8 mouse cellular contexts compared by ENCODE assay signal in the genomic region with DNA sequence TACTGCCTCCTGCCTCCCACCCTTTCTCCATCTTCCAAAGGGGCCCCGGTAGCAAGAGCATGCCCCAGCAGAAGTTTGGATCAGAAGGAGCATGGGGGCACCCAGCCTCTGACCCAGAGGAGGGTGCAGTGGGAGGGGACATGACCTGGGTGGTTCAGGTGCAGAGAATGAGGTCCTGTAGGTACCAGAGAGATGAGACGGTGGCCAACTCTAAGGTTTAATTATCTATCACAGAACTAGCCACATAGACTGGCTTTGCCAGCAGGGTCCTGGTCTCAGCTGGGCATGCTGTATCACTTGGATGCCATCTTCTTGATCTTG. TPM values are rescaled to one million over a fixed set of nuclear protein-coding genes. Genes with fewer than 3 reads are reported as not detected.
DNase-seq lines count a peak whose midpoint lies in the region; ATAC-seq and TF ChIP-seq lines count a peak whose summit lies in the region.

No protein-coding gene starts in this region.

- peak overlapping the region; percentile 73 for H3K9ac ChIP-seq in kidney, embryonic 16.5 days (replicated peaks; ENCODE audit: low read length)
- H3K9ac ChIP-seq in embryonic facial prominence, embryonic 13.5 days, result peak overlapping the region; percentile 66
- peak overlapping the region; percentile 67 for H3K9ac ChIP-seq in intestine, embryonic 15.5 days

- H3K79me2 ChIP-seq in myocyte (ENCODE audit: control insufficient read depth, insufficient read depth), result no peaks in the 10 kb centered on the region

- H3K4me2 ChIP-seq in kidney, embryonic 16.5 days (replicated peaks; ENCODE audit: low read depth, low read length), result peak overlapping the region; percentile 70
- H3K4me2 ChIP-seq in embryonic facial prominence, embryonic 13.5 days, result peak overlapping the region; percentile 72
- peak overlapping the region; percentile 78 for H3K4me2 ChIP-seq in intestine, embryonic 15.5 days (replicated peaks)
- H3K4me2 ChIP-seq in myocyte (ENCODE audit: low read depth), result peak overlapping the region; percentile 45

- H3ac ChIP-seq in myocyte (ENCODE audit: control insufficient read depth, insufficient read length), result no peak overlapping the region

- ATAC-seq in kidney, embryonic 16.5 days (ENCODE audit: low FRiP score, low TSS enrichment), result no peak
- no peak for ATAC-seq in embryonic facial prominence, embryonic 13.5 days (ENCODE audit: insufficient number of reproducible peaks, insufficient read depth, low FRiP score, low TSS enrichment, low read depth)
- no peak for ATAC-seq in intestine, embryonic 15.5 days

- no peak for DNase-seq in kidney, adult 18-20 months
- no peak for DNase-seq in ovary, postnatal 10 days (ENCODE audit: low spot score)
- DNase-seq in adrenal gland, adult 18-20 months (ENCODE audit: low spot score in 2 of 2), result no peak
- no peak for DNase-seq in urinary bladder, postnatal 14 days (ENCODE audit: low spot score)

- H3K27ac ChIP-seq in kidney, embryonic 16.5 days (ENCODE audit: low read length), result peak overlapping the region; percentile 80
- no peak overlapping the region for H3K27ac ChIP-seq in embryonic facial prominence, embryonic 13.5 days
- peak overlapping the region; percentile 3; the same call in 1 of the 2 replicates for H3K27ac ChIP-seq in intestine, embryonic 15.5 days

- peaks cover 49% of the 10 kb centered on the region for H3K4me1 ChIP-seq in kidney, embryonic 16.5 days (ENCODE audit: insufficient read depth, low read length)
- H3K4me1 ChIP-seq in embryonic facial prominence, embryonic 13.5 days, result peaks cover 25% of the 10 kb centered on the region
- peaks cover 39% of the 10 kb centered on the region for H3K4me1 ChIP-seq in intestine, embryonic 15.5 days (replicated peaks)

- H3K4me3 ChIP-seq in kidney, embryonic 16.5 days (ENCODE audit: low read length), result peak overlapping the region; percentile 63
- peak overlapping the region; percentile 43 for H3K4me3 ChIP-seq in embryonic facial prominence, embryonic 13.5 days
- peak overlapping the region; percentile 58 for H3K4me3 ChIP-seq in intestine, embryonic 15.5 days (replicated peaks)
- no peak overlapping the region for H3K4me3 ChIP-seq in myocyte

- no peak for TF ChIP-seq POLR2A in myocyte (IDR thresholded peaks at IDR 0.05; ENCODE audit: insufficient read length, low read depth)

- peaks cover 5% of the 10 kb centered on the region; the same call in 1 of the 2 replicates for H3K36me3 ChIP-seq in kidney, embryonic 16.5 days (ENCODE audit: insufficient read depth, low read length)
- peaks cover 11% of the 10 kb centered on the region for H3K36me3 ChIP-seq in embryonic facial prominence, embryonic 13.5 days
- 0 out of 2 replicates have a peak, but pooled peaks cover 6% of the 10 kb centered on the region for H3K36me3 ChIP-seq in intestine, embryonic 15.5 days
- H3K36me3 ChIP-seq in myocyte (ENCODE audit: control insufficient read depth, insufficient read depth), result no peaks in the 10 kb centered on the region

- WGBS in kidney, embryonic 16.5 days, result 30% methylated on average over 2 of the region's 2 CpGs
- 20% methylated on average over 2 of the region's 2 CpGs for WGBS in embryonic facial prominence, embryonic 13.5 days
- 30% methylated on average over 2 of the region's 2 CpGs for WGBS in intestine, embryonic 15.5 days

- no peaks in the 10 kb centered on the region for H3K27me3 ChIP-seq in kidney, embryonic 16.5 days (ENCODE audit: insufficient read depth, low read length)
- H3K27me3 ChIP-seq in embryonic facial prominence, embryonic 13.5 days, result peaks cover 41% of the 10 kb centered on the region
- no peaks in the 10 kb centered on the region for H3K27me3 ChIP-seq in intestine, embryonic 15.5 days (replicated peaks)
- H3K27me3 ChIP-seq in myocyte (ENCODE audit: control insufficient read depth, insufficient read depth, insufficient read length), result peaks cover 32% of the 10 kb centered on the region

- no peaks in the 10 kb centered on the region for H3K9me3 ChIP-seq in kidney, embryonic 16.5 days (ENCODE audit: low read length)
- H3K9me3 ChIP-seq in embryonic facial prominence, embryonic 13.5 days, result no peaks in the 10 kb centered on the region
- no peaks in the 10 kb centered on the region; the same call in 1 of the 2 replicates for H3K9me3 ChIP-seq in intestine, embryonic 15.5 days

TF ChIP-seq in myocyte, 11 proteins besides CTCF, POLR2A, EP300 and RAD21:
- no peak for TF ChIP-seq E2F4 (IDR thresholded peaks at IDR 0.05; ENCODE audit: insufficient read depth)
- TF ChIP-seq MYOD1 (IDR thresholded peaks at IDR 0.05; ENCODE audit: control insufficient read depth in 1 of 3, insufficient read length in 2 of 3, low read depth in 2 of 3), result no peak
- TF ChIP-seq TCF3 (IDR thresholded peaks at IDR 0.05; ENCODE audit: insufficient read length, low read depth), result no peak
- no peak for TF ChIP-seq MAX (IDR thresholded peaks at IDR 0.05; ENCODE audit: low read depth)

RNA-seq across cellular contexts. Expression of gene Smim1, which starts 0.4 kb away (rescaled TPM):
- polyA plus RNA-seq in kidney, embryonic 16.5 days (2015; fragmentation: Nextera tagmentation; extraction: Ambion mirVana), result 62.4 and 66.1 TPM in 2 replicates
- polyA plus RNA-seq in embryonic facial prominence, embryonic 13.5 days (2015; fragmentation: Nextera tagmentation; extraction: Ambion mirVana), result 12.5 and 16.8 TPM in 2 replicates
- 124 and 154 TPM in 2 replicates for polyA plus RNA-seq in intestine, embryonic 15.5 days (2015; fragmentation: Nextera tagmentation; extraction: Ambion mirVana)
- 9.5 TPM for polyA plus RNA-seq in myocyte (2012; fragmentation: generic; extraction: Trizol)
- total RNA-seq in adrenal gland, adult 18-20 months (2021), result 10 to 100 TPM; 48.5 to 54.2 TPM

RNA-seq across cellular contexts. Expression of gene Lrrc47, which starts 14.9 kb away (rescaled TPM):
- polyA plus RNA-seq in kidney, embryonic 16.5 days (2015; fragmentation: Nextera tagmentation; extraction: Ambion mirVana), result 16.8 and 21.9 TPM in 2 replicates
- polyA plus RNA-seq in embryonic facial prominence, embryonic 13.5 days (2015; fragmentation: Nextera tagmentation; extraction: Ambion mirVana), result 20.1 and 21.4 TPM in 2 replicates
- 22.3 and 23.3 TPM in 2 replicates for polyA plus RNA-seq in intestine, embryonic 15.5 days (2015; fragmentation: Nextera tagmentation; extraction: Ambion mirVana)
- polyA plus RNA-seq in myocyte (2012; fragmentation: generic; extraction: Trizol), result 42.5 TPM
- total RNA-seq in adrenal gland, adult 18-20 months (2021), result 10 to 100 TPM; 54.8 to 55.4 TPM

RNA-seq across cellular contexts. Expression of gene Ccdc27, which starts 16.1 kb away (rescaled TPM):
- 0.07 TPM in 1 of 2 replicates, not detected in the other for polyA plus RNA-seq in kidney, embryonic 16.5 days (2015; fragmentation: Nextera tagmentation; extraction: Ambion mirVana)
- not detected in 2 replicates for polyA plus RNA-seq in embryonic facial prominence, embryonic 13.5 days (2015; fragmentation: Nextera tagmentation; extraction: Ambion mirVana)
- not detected in 2 replicates for polyA plus RNA-seq in intestine, embryonic 15.5 days (2015; fragmentation: Nextera tagmentation; extraction: Ambion mirVana)
- polyA plus RNA-seq in myocyte (2012; fragmentation: generic; extraction: Trizol), result not detected
- not detected for total RNA-seq in adrenal gland, adult 18-20 months (2021)

RNA-seq across cellular contexts. Expression of gene Cep104, which starts 51.4 kb away (rescaled TPM):
- 16.1 and 17.6 TPM in 2 replicates for polyA plus RNA-seq in kidney, embryonic 16.5 days (2015; fragmentation: Nextera tagmentation; extraction: Ambion mirVana)
- polyA plus RNA-seq in embryonic facial prominence, embryonic 13.5 days (2015; fragmentation: Nextera tagmentation; extraction: Ambion mirVana), result 17.2 and 17.9 TPM in 2 replicates
- 10.8 and 11.0 TPM in 2 replicates for polyA plus RNA-seq in intestine, embryonic 15.5 days (2015; fragmentation: Nextera tagmentation; extraction: Ambion mirVana)
- 21.7 TPM for polyA plus RNA-seq in myocyte (2012; fragmentation: generic; extraction: Trizol)
- total RNA-seq in adrenal gland, adult 18-20 months (2021), result 10 to 100 TPM; 22.7 to 25.0 TPM

RNA-seq across cellular contexts. Expression of gene Dffb, which starts 51.5 kb away (rescaled TPM):
- 14.1 and 14.3 TPM in 2 replicates for polyA plus RNA-seq in kidney, embryonic 16.5 days (2015; fragmentation: Nextera tagmentation; extraction: Ambion mirVana)
- polyA plus RNA-seq in embryonic facial prominence, embryonic 13.5 days (2015; fragmentation: Nextera tagmentation; extraction: Ambion mirVana), result 15.4 and 18.1 TPM in 2 replicates
- polyA plus RNA-seq in intestine, embryonic 15.5 days (2015; fragmentation: Nextera tagmentation; extraction: Ambion mirVana), result 14.1 and 15.3 TPM in 2 replicates
- 2.5 TPM for polyA plus RNA-seq in myocyte (2012; fragmentation: generic; extraction: Trizol)
- 1 to 10 TPM; 2.8 to 3.2 TPM for total RNA-seq in adrenal gland, adult 18-20 months (2021)
